Mouse (Mus musculus): ENCODE data around the gene Cacna1d.
A peak's percentile ranks its signal among the peaks of the same experiment; 100 is the strongest.

Gene Cacna1d

DNA sequence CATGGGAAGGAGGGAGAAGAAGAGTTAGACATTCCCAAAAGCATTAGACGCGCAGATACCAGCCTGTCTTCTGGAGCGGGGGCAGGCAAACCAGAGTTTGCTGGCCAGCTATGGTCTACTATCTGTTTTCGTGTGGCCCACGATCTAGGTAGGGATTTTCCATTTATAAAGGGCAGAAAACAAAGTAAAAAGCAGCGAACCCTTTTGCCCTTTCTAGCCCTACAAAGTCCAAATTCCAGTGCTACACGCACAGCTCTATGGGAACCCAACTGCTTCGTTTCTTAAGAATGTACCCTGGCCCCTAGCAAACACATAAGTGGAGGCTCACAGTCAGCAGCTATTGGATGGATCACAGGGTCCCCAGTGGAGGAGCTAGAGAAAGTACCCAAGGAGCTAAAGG is 441.0 kb downstream of the Cacna1d start:
- DNase-seq (ENCODE audit: low read depth, low spot score): no peak
- no peaks in the 10 kb centered on the region for H3K36me3 ChIP-seq (ENCODE audit: control insufficient read depth, insufficient read depth, low read length, poor library complexity, severe bottlenecking)
- no peaks in the 10 kb centered on the region for H3K27me3 ChIP-seq (ENCODE audit: control insufficient read depth, insufficient read depth, low read length, poor library complexity, severe bottlenecking)

GRCm38 (mm10) chr14:30048049-30048448 is 443.2 kb downstream of the Cacna1d start:
- peak; percentile 35 for DNase-seq (ENCODE audit: low read depth, low spot score)
- Histone ChIP-seq H3K27me3 (ENCODE audit: control insufficient read depth, insufficient read depth, low read length, poor library complexity, severe bottlenecking) (no peaks in the 10 kb centered on the region), H3K36me3 (ENCODE audit: control insufficient read depth, insufficient read depth, low read length, poor library complexity, severe bottlenecking) (no peaks in the 10 kb centered on the region)

DNA sequence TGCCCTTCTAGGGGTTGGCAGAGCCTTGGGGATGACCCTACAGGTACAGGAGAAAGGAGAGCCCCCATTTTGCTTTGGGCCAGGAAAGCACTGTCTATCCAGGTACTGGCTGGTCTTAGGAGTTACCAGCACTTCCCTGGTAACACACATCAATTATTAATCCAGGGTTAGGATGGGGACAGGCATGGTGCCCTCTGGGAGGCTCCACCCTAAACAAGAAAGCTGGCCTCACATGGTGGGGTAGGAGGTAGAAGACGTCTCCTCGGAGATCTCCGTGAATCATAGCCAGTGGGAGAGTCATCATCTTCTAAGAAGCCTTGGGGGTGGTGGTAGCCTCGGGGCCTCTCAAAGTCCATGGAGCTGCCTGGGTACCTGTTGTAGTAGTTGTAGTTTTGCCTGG is 444.3 kb downstream of the Cacna1d start:
- DNase-seq (ENCODE audit: low read depth, low spot score): no peak
- no peaks in the 10 kb centered on the region for H3K27me3 ChIP-seq (ENCODE audit: control insufficient read depth, insufficient read depth, low read length, poor library complexity, severe bottlenecking)
- H3K36me3 ChIP-seq (ENCODE audit: control insufficient read depth, insufficient read depth, low read length, poor library complexity, severe bottlenecking): no peaks in the 10 kb centered on the region

- no peak for DNase-seq (ENCODE audit: low read depth, low spot score)
- H3K27me3 ChIP-seq (ENCODE audit: control insufficient read depth, insufficient read depth, low read length, poor library complexity, severe bottlenecking): no peaks in the 10 kb centered on the region
- H3K36me3 ChIP-seq (ENCODE audit: control insufficient read depth, insufficient read depth, low read length, poor library complexity, severe bottlenecking): no peaks in the 10 kb centered on the region
These were observed 445.5 kb downstream of the Cacna1d start for GRCm38 (mm10) chr14:30045704-30046220.

- no peak for DNase-seq (ENCODE audit: low read depth, low spot score)
- H3K36me3 ChIP-seq (ENCODE audit: control insufficient read depth, insufficient read depth, low read length, poor library complexity, severe bottlenecking): no peaks in the 10 kb centered on the region
- H3K27me3 ChIP-seq (ENCODE audit: control insufficient read depth, insufficient read depth, low read length, poor library complexity, severe bottlenecking): no peaks in the 10 kb centered on the region
These were observed 446.0 kb downstream of the Cacna1d start for GRCm38 (mm10) chr14:30045239-30045638.

DNA sequence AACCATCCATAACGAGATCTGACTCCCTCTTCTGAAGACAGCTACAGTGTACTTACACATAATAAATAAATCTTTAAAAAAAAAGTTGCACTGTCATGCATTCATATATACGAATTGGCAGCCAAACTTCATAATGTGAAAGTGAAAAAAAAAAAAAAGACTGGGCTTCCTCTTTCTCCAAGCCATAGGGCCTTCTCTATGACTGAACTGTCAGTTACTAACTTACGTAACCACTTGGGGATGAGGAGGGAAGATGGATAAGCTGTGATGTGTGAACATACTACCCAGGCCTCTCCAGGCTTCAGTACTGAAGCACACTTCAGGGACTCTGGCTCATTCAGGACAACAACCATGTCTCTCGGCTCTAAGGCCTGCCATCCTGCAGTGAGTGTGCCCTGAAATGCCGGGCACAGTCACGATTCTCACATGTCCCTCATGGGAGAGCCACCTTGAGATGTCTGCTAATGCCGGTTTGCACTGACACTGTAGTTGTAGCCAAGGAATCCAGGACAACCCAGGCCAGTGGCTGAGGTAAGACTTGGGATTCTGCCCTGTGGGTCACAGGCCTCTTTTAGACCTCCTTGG is 447.8 kb downstream of the Cacna1d start:
- no peaks in the 10 kb centered on the region for H3K27me3 ChIP-seq (ENCODE audit: control insufficient read depth, insufficient read depth, low read length, poor library complexity, severe bottlenecking)
- DNase-seq (ENCODE audit: low read depth, low spot score): no peak

GRCm38 (mm10) chr14:30041836-30042235 is 449.4 kb downstream of the Cacna1d start:
- DNase-seq (ENCODE audit: low read depth, low spot score): no peak
- no peaks in the 10 kb centered on the region for H3K27me3 ChIP-seq (ENCODE audit: control insufficient read depth, insufficient read depth, low read length, poor library complexity, severe bottlenecking)
- H3K36me3 ChIP-seq (ENCODE audit: control insufficient read depth, insufficient read depth, low read length, poor library complexity, severe bottlenecking): no peaks in the 10 kb centered on the region

More for the DNA sequence above, 447.8 kb downstream of the Cacna1d start:
- H3K36me3 ChIP-seq (ENCODE audit: control insufficient read depth, insufficient read depth, low read length, poor library complexity, severe bottlenecking): no peaks in the 10 kb centered on the region

DNA sequence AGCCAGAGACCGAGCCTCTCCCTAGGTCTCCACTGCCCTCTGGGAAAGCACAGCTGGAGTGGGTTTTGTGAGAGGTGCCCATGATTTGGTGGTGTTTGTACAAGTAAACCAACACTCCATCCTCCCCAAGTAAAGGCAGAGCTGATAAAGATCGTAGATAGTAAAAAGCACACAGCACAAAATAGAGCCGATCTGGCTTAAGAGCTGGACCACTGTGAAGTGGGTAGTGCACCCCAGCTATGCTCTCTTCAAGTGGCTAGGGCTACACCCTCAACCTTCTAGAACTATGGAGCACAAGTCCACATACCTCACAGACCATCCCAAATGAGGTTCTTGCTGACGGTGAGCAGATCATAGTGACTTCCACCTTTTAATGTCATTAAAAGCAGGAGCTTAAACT is 451.8 kb downstream of the Cacna1d start:
- DNase-seq (ENCODE audit: low read depth, low spot score): no peak
- H3K27me3 ChIP-seq (ENCODE audit: control insufficient read depth, insufficient read depth, low read length, poor library complexity, severe bottlenecking): no peaks in the 10 kb centered on the region

GRCm38 (mm10) chr14:30038431-30038830 is 452.8 kb downstream of the Cacna1d start:
- no peak for DNase-seq (ENCODE audit: low read depth, low spot score)
- no peaks in the 10 kb centered on the region for H3K27me3 ChIP-seq (ENCODE audit: control insufficient read depth, insufficient read depth, low read length, poor library complexity, severe bottlenecking)

More for the DNA sequence above, 451.8 kb downstream of the Cacna1d start:
- H3K36me3 ChIP-seq (ENCODE audit: control insufficient read depth, insufficient read depth, low read length, poor library complexity, severe bottlenecking): no peaks in the 10 kb centered on the region

DNA sequence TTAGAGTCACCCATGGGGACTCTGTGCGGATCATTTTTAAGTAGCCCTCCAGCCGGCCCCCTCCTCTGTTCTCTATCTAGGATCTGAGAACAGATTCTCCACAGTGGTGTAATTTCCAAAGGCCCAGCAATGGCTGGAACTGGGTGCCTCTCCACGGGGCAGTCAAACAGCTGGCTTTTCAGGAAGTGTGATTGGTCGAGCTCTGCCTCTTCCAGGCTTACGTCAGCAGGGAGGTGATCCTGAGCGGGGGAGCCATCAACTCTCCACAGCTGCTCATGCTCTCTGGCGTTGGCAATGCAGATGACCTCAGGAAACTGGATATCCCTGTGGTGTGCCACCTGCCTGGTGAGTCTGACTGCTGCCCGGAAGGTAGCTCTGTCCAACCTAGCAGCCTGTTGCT is 457.9 kb downstream of the Cacna1d start:
- no peaks in the 10 kb centered on the region for H3K36me3 ChIP-seq (ENCODE audit: control insufficient read depth, insufficient read depth, low read length, poor library complexity, severe bottlenecking)
- no peaks in the 10 kb centered on the region for H3K27me3 ChIP-seq (ENCODE audit: control insufficient read depth, insufficient read depth, low read length, poor library complexity, severe bottlenecking)
- DNase-seq (ENCODE audit: low read depth, low spot score): no peak

More at GRCm38 (mm10) chr14:30038431-30038830, 452.8 kb downstream of the Cacna1d start:
- H3K36me3 ChIP-seq (ENCODE audit: control insufficient read depth, insufficient read depth, low read length, poor library complexity, severe bottlenecking): no peaks in the 10 kb centered on the region

- DNase-seq (ENCODE audit: low read depth, low spot score): peak; percentile 59
- Histone ChIP-seq H3K27me3 (ENCODE audit: control insufficient read depth, insufficient read depth, low read length, poor library complexity, severe bottlenecking) (no peaks in the 10 kb centered on the region), H3K36me3 (ENCODE audit: control insufficient read depth, insufficient read depth, low read length, poor library complexity, severe bottlenecking) (no peaks in the 10 kb centered on the region)
These were observed 463.9 kb downstream of the Cacna1d start for GRCm38 (mm10) chr14:30027378-30027777.

DNA sequence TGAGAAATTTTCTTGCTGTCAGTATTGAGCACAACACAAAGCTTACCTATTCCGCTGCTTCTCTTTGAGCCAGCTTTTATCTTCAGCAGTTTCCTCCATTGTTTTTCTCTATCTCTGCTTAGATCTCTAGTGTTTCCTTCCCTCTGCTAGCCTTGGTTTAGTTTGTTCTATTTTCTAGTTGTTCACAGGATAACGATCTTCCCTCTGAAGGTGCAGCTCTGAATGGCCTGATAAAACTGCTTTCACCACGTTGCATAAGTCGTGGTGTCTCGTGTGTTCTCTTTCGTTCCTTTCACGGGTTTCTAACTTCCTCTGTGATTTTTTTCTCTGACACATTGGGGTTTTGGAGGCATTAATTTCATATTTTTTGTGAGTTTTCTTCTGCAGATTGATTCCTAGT is 466.9 kb downstream of the Cacna1d start:
- no peaks in the 10 kb centered on the region for H3K36me3 ChIP-seq (ENCODE audit: control insufficient read depth, insufficient read depth, low read length, poor library complexity, severe bottlenecking)
- no peaks in the 10 kb centered on the region for H3K27me3 ChIP-seq (ENCODE audit: control insufficient read depth, insufficient read depth, low read length, poor library complexity, severe bottlenecking)
- DNase-seq (ENCODE audit: low read depth, low spot score): no peak

DNA sequence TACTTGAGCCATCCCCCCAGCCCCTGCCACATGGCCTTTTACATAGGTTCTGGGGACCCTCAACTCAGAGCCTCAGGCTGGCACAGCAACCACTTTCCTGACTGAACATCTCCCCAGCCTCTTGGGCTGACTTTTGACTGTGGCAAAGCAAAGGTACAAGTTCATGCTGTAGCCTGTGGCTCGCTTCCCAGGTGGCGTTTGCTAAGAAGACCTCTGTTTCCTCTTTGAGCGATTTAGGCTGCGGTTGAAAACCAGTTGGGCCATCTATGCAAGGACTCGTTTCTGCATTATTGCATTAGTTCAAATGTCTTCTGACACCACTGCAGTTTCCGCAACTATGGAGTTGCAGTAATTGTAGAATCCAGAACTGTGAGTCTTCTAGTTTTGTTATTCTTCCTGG is 468.8 kb downstream of the Cacna1d start:
- Histone ChIP-seq H3K27me3 (ENCODE audit: control insufficient read depth, insufficient read depth, low read length, poor library complexity, severe bottlenecking) (no peaks in the 10 kb centered on the region), H3K36me3 (ENCODE audit: control insufficient read depth, insufficient read depth, low read length, poor library complexity, severe bottlenecking) (no peaks in the 10 kb centered on the region)
- no peak for DNase-seq (ENCODE audit: low read depth, low spot score)

GRCm38 (mm10) chr14:30019792-30020575 is 471.3 kb downstream of the Cacna1d start:
- Histone ChIP-seq H3K36me3 (ENCODE audit: control insufficient read depth, insufficient read depth, low read length, poor library complexity, severe bottlenecking) (no peaks in the 10 kb centered on the region), H3K27me3 (ENCODE audit: control insufficient read depth, insufficient read depth, low read length, poor library complexity, severe bottlenecking) (no peaks in the 10 kb centered on the region)
- DNase-seq (ENCODE audit: low read depth, low spot score): no peak

DNA sequence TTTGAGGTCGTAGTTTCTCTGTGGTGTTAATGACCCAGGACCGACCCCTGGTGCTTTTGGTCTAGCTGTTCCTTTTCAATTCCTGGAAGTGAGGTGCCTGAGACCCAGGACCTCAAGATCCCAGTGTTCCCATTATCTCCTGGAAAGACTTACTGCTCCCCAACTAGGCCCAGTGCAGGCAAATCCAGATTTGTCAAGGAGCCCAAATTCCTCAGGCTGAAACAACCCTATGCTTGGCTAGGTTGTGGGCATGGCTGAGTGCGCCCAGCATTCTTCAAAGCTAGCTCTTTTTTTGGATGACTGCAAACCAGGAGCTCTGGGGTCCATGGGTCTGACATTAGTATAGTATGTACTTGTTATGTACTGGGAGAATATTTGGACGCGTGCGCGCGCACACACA is 471.9 kb downstream of the Cacna1d start:
- Histone ChIP-seq H3K27me3 (ENCODE audit: control insufficient read depth, insufficient read depth, low read length, poor library complexity, severe bottlenecking) (no peaks in the 10 kb centered on the region), H3K36me3 (ENCODE audit: control insufficient read depth, insufficient read depth, low read length, poor library complexity, severe bottlenecking) (no peaks in the 10 kb centered on the region)
- no peak for DNase-seq (ENCODE audit: low read depth, low spot score)

Measured in splenic B cell, adult 2 months (primary cell).